Mouse (Mus musculus): ENCODE data around the gene Zfp985. TPM values are rescaled to one million over a fixed set of nuclear protein-coding genes. Genes with fewer than 3 reads are reported as not detected.
"Not testable (repeated sequence)": the region's sequence is repeated elsewhere in the genome, so short reads cannot be mapped to it uniquely, and the experiment has no call there.

Gene Zfp985
- polyA plus RNA-seq, 1 experiment = 0.51 TPM

- no peak overlapping the region for H3K4me3 ChIP-seq (ENCODE audit: insufficient read depth, low read length)
- no peaks in the 10 kb centered on the region for H3K4me1 ChIP-seq (ENCODE audit: control insufficient read depth, insufficient read depth, low read length)
- TF ChIP-seq POLR2A (IDR thresholded peaks at IDR 0.05; ENCODE audit: low read depth, low read length) = no peak
- no peak for TF ChIP-seq CTCF (IDR thresholded peaks at IDR 0.05; ENCODE audit: borderline replicate concordance, insufficient read depth, low read length)
- H3K27ac ChIP-seq (ENCODE audit: insufficient read depth, low read length) = no peak overlapping the region
These were observed 12.5 kb downstream of the Zfp985 start for GRCm38 (mm10) chr4:147565426-147566220.

- not testable (repeated sequence) for H3K4me1 ChIP-seq (ENCODE audit: control insufficient read depth, insufficient read depth, low read length); H3K27ac ChIP-seq (ENCODE audit: insufficient read depth, low read length); H3K4me3 ChIP-seq (ENCODE audit: insufficient read depth, low read length)
These were observed 18.1 kb downstream of the Zfp985 start for GRCm38 (mm10) chr4:147571156-147571555.

- H3K27ac ChIP-seq (ENCODE audit: insufficient read depth, low read length); H3K4me3 ChIP-seq (ENCODE audit: insufficient read depth, low read length); H3K4me1 ChIP-seq (ENCODE audit: control insufficient read depth, insufficient read depth, low read length): not testable (repeated sequence)
These were observed 26.3 kb downstream of the Zfp985 start for GRCm38 (mm10) chr4:147579371-147579770.

GRCm38 (mm10) chr4:147586511-147587473 is 33.7 kb downstream of the Zfp985 start:
- H3K27ac ChIP-seq (ENCODE audit: insufficient read depth, low read length) = no peak overlapping the region
- H3K4me1 ChIP-seq (ENCODE audit: control insufficient read depth, insufficient read depth, low read length) = no peaks in the 10 kb centered on the region
- H3K4me3 ChIP-seq (ENCODE audit: insufficient read depth, low read length) = no peak overlapping the region
- TF ChIP-seq POLR2A (IDR thresholded peaks at IDR 0.05; ENCODE audit: low read depth, low read length) = no peak
- TF ChIP-seq CTCF (IDR thresholded peaks at IDR 0.05; ENCODE audit: borderline replicate concordance, insufficient read depth, low read length) = no peak

- H3K4me1 ChIP-seq (ENCODE audit: control insufficient read depth, insufficient read depth, low read length); H3K27ac ChIP-seq (ENCODE audit: insufficient read depth, low read length): not testable (repeated sequence)
These were observed 41.6 kb downstream of the Zfp985 start for GRCm38 (mm10) chr4:147594630-147595029.

GRCm38 (mm10) chr4:147597685-147598084 is 44.6 kb downstream of the Zfp985 start:
- no peak overlapping the region for H3K27ac ChIP-seq (ENCODE audit: insufficient read depth, low read length)
- TF ChIP-seq CTCF (IDR thresholded peaks at IDR 0.05; ENCODE audit: borderline replicate concordance, insufficient read depth, low read length) (no peak), POLR2A (IDR thresholded peaks at IDR 0.05; ENCODE audit: low read depth, low read length) (no peak)
- no peaks in the 10 kb centered on the region for H3K4me1 ChIP-seq (ENCODE audit: control insufficient read depth, insufficient read depth, low read length)
- no peak overlapping the region for H3K4me3 ChIP-seq (ENCODE audit: insufficient read depth, low read length)

More at GRCm38 (mm10) chr4:147594630-147595029, 41.6 kb downstream of the Zfp985 start:
- H3K4me3 ChIP-seq (ENCODE audit: insufficient read depth, low read length) = not testable (repeated sequence)

GRCm38 (mm10) chr4:147598831-147599230 is 45.8 kb downstream of the Zfp985 start:
- no peak overlapping the region for H3K27ac ChIP-seq (ENCODE audit: insufficient read depth, low read length)
- no peak overlapping the region for H3K4me3 ChIP-seq (ENCODE audit: insufficient read depth, low read length)
- H3K4me1 ChIP-seq (ENCODE audit: control insufficient read depth, insufficient read depth, low read length) = no peaks in the 10 kb centered on the region
- TF ChIP-seq POLR2A (IDR thresholded peaks at IDR 0.05; ENCODE audit: low read depth, low read length) (no peak), CTCF (IDR thresholded peaks at IDR 0.05; ENCODE audit: borderline replicate concordance, insufficient read depth, low read length) (no peak)

- H3K4me1 ChIP-seq (ENCODE audit: control insufficient read depth, insufficient read depth, low read length) = no peaks in the 10 kb centered on the region
- H3K27ac ChIP-seq (ENCODE audit: insufficient read depth, low read length) = no peak overlapping the region
- no peak overlapping the region for H3K4me3 ChIP-seq (ENCODE audit: insufficient read depth, low read length)
- TF ChIP-seq POLR2A (IDR thresholded peaks at IDR 0.05; ENCODE audit: low read depth, low read length) (no peak), CTCF (IDR thresholded peaks at IDR 0.05; ENCODE audit: borderline replicate concordance, insufficient read depth, low read length) (no peak)
These were observed 48.8 kb downstream of the Zfp985 start for GRCm38 (mm10) chr4:147601881-147602280.

- Histone ChIP-seq H3K27ac (ENCODE audit: insufficient read depth, low read length) (no peak overlapping the region), H3K4me1 (ENCODE audit: control insufficient read depth, insufficient read depth, low read length) (no peaks in the 10 kb centered on the region), H3K4me3 (ENCODE audit: insufficient read depth, low read length) (no peak overlapping the region)
- TF ChIP-seq POLR2A (IDR thresholded peaks at IDR 0.05; ENCODE audit: low read depth, low read length) (no peak), CTCF (IDR thresholded peaks at IDR 0.05; ENCODE audit: borderline replicate concordance, insufficient read depth, low read length) (no peak)
These were observed 50.7 kb downstream of the Zfp985 start for GRCm38 (mm10) chr4:147603806-147604205.

GRCm38 (mm10) chr4:147605521-147605920 is 52.4 kb downstream of the Zfp985 start:
- H3K4me1 ChIP-seq (ENCODE audit: control insufficient read depth, insufficient read depth, low read length) = no peaks in the 10 kb centered on the region
- TF ChIP-seq CTCF (IDR thresholded peaks at IDR 0.05; ENCODE audit: borderline replicate concordance, insufficient read depth, low read length) (no peak), POLR2A (IDR thresholded peaks at IDR 0.05; ENCODE audit: low read depth, low read length) (no peak)
- H3K4me3 ChIP-seq (ENCODE audit: insufficient read depth, low read length) = no peak overlapping the region
- no peak overlapping the region for H3K27ac ChIP-seq (ENCODE audit: insufficient read depth, low read length)

- H3K27ac ChIP-seq (ENCODE audit: insufficient read depth, low read length); H3K4me3 ChIP-seq (ENCODE audit: insufficient read depth, low read length); H3K4me1 ChIP-seq (ENCODE audit: control insufficient read depth, insufficient read depth, low read length): not testable (repeated sequence)
These were observed 53.4 kb downstream of the Zfp985 start for GRCm38 (mm10) chr4:147606511-147606910.

- not testable (repeated sequence) for H3K27ac ChIP-seq (ENCODE audit: insufficient read depth, low read length); H3K4me1 ChIP-seq (ENCODE audit: control insufficient read depth, insufficient read depth, low read length); H3K4me3 ChIP-seq (ENCODE audit: insufficient read depth, low read length)
These were observed 80.8 kb downstream of the Zfp985 start for GRCm38 (mm10) chr4:147633818-147634262.
